Mouse (Mus musculus) layer of hippocampus, postnatal 14 days (tissue): ENCODE results near the gene Cdh3. TPM values are rescaled to one million over a fixed set of nuclear protein-coding genes. Genes with fewer than 3 reads are reported as not detected.

ENCODE experiments used
- DNase-seq, 2 experiments: peaks; one replicate each; pipeline ENCODE4 v3.0.0; 2021 to 2022; ENCODE audit warnings: low spot score in 2 of 2, mixed read lengths in 1 of 2
- total RNA-seq, 2 experiments: library from RNA; stranded (reverse); gene quantifications; 2 replicates each; pipeline ENCODE4 v1.2.3; 2021

Gene Cdh3
- total RNA-seq, 2 experiments from 2014 or later = 0.12 to 1.5 TPM

DNA sequence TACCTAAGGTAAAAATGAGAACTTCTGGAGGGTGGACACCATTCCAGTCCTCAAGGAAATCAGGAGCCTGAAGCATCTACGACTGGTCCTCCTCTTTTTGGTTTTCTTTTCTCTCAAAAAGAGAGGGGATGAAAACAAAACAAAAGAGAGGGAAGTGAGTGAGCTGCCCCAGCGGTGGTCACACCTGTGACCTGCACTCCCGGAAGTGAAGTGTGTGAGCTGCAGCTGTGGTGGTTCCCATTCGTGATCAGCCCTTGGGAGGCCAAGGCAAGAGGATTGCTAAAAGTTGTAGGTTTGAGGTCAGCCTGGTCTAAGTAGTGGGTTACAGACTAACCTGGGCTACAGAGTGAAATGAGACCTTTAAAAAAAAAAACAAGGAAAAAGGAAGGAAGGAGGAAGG, 95.4 kb downstream of the Cdh3 start:
- DNase-seq = no peak

DNA sequence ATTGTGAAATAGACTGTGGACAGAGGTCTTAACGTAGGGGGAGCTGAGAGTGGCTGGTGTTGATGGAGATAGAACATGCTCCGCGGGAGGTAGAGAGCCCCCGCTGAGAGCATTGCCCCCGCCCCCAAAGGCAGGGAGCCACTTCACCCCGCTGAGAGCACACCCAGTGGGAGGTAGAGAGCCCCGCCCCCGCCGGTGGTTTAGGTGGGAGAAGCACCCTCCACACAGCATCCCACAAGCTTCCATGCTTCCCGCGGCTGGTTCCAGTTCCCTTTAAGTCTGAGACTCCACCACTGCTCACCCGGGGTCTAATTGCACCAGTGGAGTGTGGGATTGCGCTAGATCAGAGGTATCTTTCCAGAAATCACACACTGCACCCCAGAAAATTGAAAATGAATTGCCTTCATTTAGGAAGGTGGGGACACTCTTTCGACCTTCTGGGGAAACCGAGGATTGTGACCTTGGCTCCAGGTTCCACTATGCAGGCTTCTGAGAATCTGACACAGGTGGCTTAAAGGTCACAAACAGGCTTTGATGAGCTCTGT, 96.0 kb downstream of the Cdh3 start:
- no peak for DNase-seq

Other genes starting within 250 kb of the Cdh3 start
- gene Smpd3, start 172.9 kb upstream of the Cdh3 start, total RNA-seq = 100 to 1,000 TPM; 105 to 107 TPM
- 10 to 100 TPM; 15.6 to 16.1 TPM for gene Zfp90, start 95.6 kb upstream of the Cdh3 start, total RNA-seq
- not detected for gene 6030452D12Rik, start 10.4 kb upstream of the Cdh3 start, total RNA-seq
- gene Gm10073, start 62.6 kb downstream of the Cdh3 start, total RNA-seq = 100 to 1,000 TPM in 1 of 2 experiments, 10 to 100 TPM in 1; 83.2 to 104 TPM
- under 1 TPM; 0.24 to 0.35 TPM for gene Cdh1, start 92.5 kb downstream of the Cdh3 start, total RNA-seq
- 1 to 10 TPM; 6.6 to 7.7 TPM for gene Tango6, start 172.2 kb downstream of the Cdh3 start, total RNA-seq